Mouse (Mus musculus): ENCODE measurements around the gene Ptprcap. TPM values are rescaled to one million over a fixed set of nuclear protein-coding genes. Genes with fewer than 3 reads are reported as not detected.

Gene Ptprcap
- total RNA-seq, 2 experiments from 2014 or later, result 40.8 to 84.1 TPM

- ATAC-seq (replicated peaks; ENCODE audit: poor library complexity, severe bottlenecking), result no peak
These were observed 39.0 kb downstream of the Ptprcap start for GRCm38 (mm10) chr19:4192251-4192985.

- no peak for ATAC-seq (replicated peaks; ENCODE audit: poor library complexity, severe bottlenecking)
These were observed 39.7 kb downstream of the Ptprcap start for GRCm38 (mm10) chr19:4193129-4193528.

- no peak for ATAC-seq (replicated peaks; ENCODE audit: poor library complexity, severe bottlenecking)
These were observed 40.8 kb downstream of the Ptprcap start for GRCm38 (mm10) chr19:4194021-4194724.

GRCm38 (mm10) chr19:4194776-4195650 lies 41.6 kb downstream of the Ptprcap start:
- no peak for ATAC-seq (replicated peaks; ENCODE audit: poor library complexity, severe bottlenecking)

- no peak for ATAC-seq (replicated peaks; ENCODE audit: poor library complexity, severe bottlenecking)
These were observed 42.6 kb downstream of the Ptprcap start for GRCm38 (mm10) chr19:4196048-4196447.

- no peak for ATAC-seq (replicated peaks; ENCODE audit: poor library complexity, severe bottlenecking)
These were observed 43.1 kb downstream of the Ptprcap start for GRCm38 (mm10) chr19:4196548-4196947.

GRCm38 (mm10) chr19:4197180-4197579 lies 43.8 kb downstream of the Ptprcap start:
- no peak for ATAC-seq (replicated peaks; ENCODE audit: poor library complexity, severe bottlenecking)

- peak; percentile 79 for ATAC-seq (replicated peaks; ENCODE audit: poor library complexity, severe bottlenecking)
These were observed 48.0 kb downstream of the Ptprcap start, which contains the start of gene Rad9a for GRCm38 (mm10) chr19:4201291-4201909. TSS of gene Rad9a (minus strand) at chr19:4201662.

- ATAC-seq (replicated peaks; ENCODE audit: poor library complexity, severe bottlenecking), result no peak
These were observed 48.7 kb downstream of the Ptprcap start for GRCm38 (mm10) chr19:4202149-4202548.

- no peak for ATAC-seq (replicated peaks; ENCODE audit: poor library complexity, severe bottlenecking)
These were observed 49.7 kb downstream of the Ptprcap start for GRCm38 (mm10) chr19:4203148-4203547.

GRCm38 (mm10) chr19:4203604-4204326 lies 50.4 kb downstream of the Ptprcap start:
- ATAC-seq (replicated peaks; ENCODE audit: poor library complexity, severe bottlenecking), result peak; percentile 40

GRCm38 (mm10) chr19:4204889-4205288 lies 51.5 kb downstream of the Ptprcap start:
- no peak for ATAC-seq (replicated peaks; ENCODE audit: poor library complexity, severe bottlenecking)

Other genes starting within 250 kb of the Ptprcap start
Only the 30 nearest of the 34 such genes appear.
- 162 and 191 TPM in 2 replicates for gene Unc93b1, start 218.4 kb upstream of the Ptprcap start, total RNA-seq (2014; fragmentation: Nextera tagmentation)
- 205 and 220 TPM in 2 replicates for gene Unc93b1, start 218.4 kb upstream of the Ptprcap start, total RNA-seq (2017)
- gene Aldh3b3, start 195.0 kb upstream of the Ptprcap start, total RNA-seq (2014; fragmentation: Nextera tagmentation), result not detected in 2 replicates
- gene Aldh3b3, start 195.0 kb upstream of the Ptprcap start, total RNA-seq (2017), result not detected in 2 replicates
- not detected in 2 replicates for gene Aldh3b2, start 181.3 kb upstream of the Ptprcap start, total RNA-seq (2014; fragmentation: Nextera tagmentation)
- gene Aldh3b2, start 181.3 kb upstream of the Ptprcap start, total RNA-seq (2017), result 0.09 TPM in 1 of 2 replicates, not detected in the other
- gene Acy3, start 167.0 kb upstream of the Ptprcap start, total RNA-seq (2014; fragmentation: Nextera tagmentation), result 4.1 and 6.4 TPM in 2 replicates
- gene Acy3, start 167.0 kb upstream of the Ptprcap start, total RNA-seq (2017), result 0.73 and 4.0 TPM in 2 replicates
- not detected in 2 replicates for gene Tbx10, start 160.9 kb upstream of the Ptprcap start, total RNA-seq (2014; fragmentation: Nextera tagmentation)
- not detected in 2 replicates for gene Tbx10, start 160.9 kb upstream of the Ptprcap start, total RNA-seq (2017)
- gene Nudt8, start 153.0 kb upstream of the Ptprcap start, total RNA-seq (2014; fragmentation: Nextera tagmentation), result 9.7 and 16.3 TPM in 2 replicates
- gene Nudt8, start 153.0 kb upstream of the Ptprcap start, total RNA-seq (2017), result 4.4 and 10.5 TPM in 2 replicates
- 0.30 and 3.0 TPM in 2 replicates for gene Gm49405, start 153.0 kb upstream of the Ptprcap start, total RNA-seq (2014; fragmentation: Nextera tagmentation)
- 1.2 and 1.3 TPM in 2 replicates for gene Gm49405, start 153.0 kb upstream of the Ptprcap start, total RNA-seq (2017)
- 3.0 and 7.0 TPM in 2 replicates for gene Doc2g, start 150.3 kb upstream of the Ptprcap start, total RNA-seq (2014; fragmentation: Nextera tagmentation)
- 0.46 and 2.9 TPM in 2 replicates for gene Doc2g, start 150.3 kb upstream of the Ptprcap start, total RNA-seq (2017)
- gene Ndufv1, start 140.8 kb upstream of the Ptprcap start, total RNA-seq (2014; fragmentation: Nextera tagmentation), result 93.8 and 132 TPM in 2 replicates
- 222 and 241 TPM in 2 replicates for gene Ndufv1, start 140.8 kb upstream of the Ptprcap start, total RNA-seq (2017)
- gene Gstp1, start 115.6 kb upstream of the Ptprcap start, total RNA-seq (2014; fragmentation: Nextera tagmentation), result 235 and 335 TPM in 2 replicates
- gene Gstp1, start 115.6 kb upstream of the Ptprcap start, total RNA-seq (2017), result 84.1 and 120 TPM in 2 replicates
- not detected in 2 replicates for gene Gstp2, start 107.6 kb upstream of the Ptprcap start, total RNA-seq (2014; fragmentation: Nextera tagmentation)
- 4.3 TPM in 1 of 2 replicates, not detected in the other for gene Gstp2, start 107.6 kb upstream of the Ptprcap start, total RNA-seq (2017)
- gene Gstp3, start 94.0 kb upstream of the Ptprcap start, total RNA-seq (2014; fragmentation: Nextera tagmentation), result not detected in 2 replicates
- 0.65 TPM in 1 of 2 replicates, not detected in the other for gene Gstp3, start 94.0 kb upstream of the Ptprcap start, total RNA-seq (2017)
- gene Cabp2, start 72.0 kb upstream of the Ptprcap start, total RNA-seq (2014; fragmentation: Nextera tagmentation), result not detected in 2 replicates
- not detected in 2 replicates for gene Cabp2, start 72.0 kb upstream of the Ptprcap start, total RNA-seq (2017)
- 119 and 155 TPM in 2 replicates for gene Cdk2ap2, start 56.4 kb upstream of the Ptprcap start, total RNA-seq (2014; fragmentation: Nextera tagmentation)
- 33.7 and 36.5 TPM in 2 replicates for gene Cdk2ap2, start 56.4 kb upstream of the Ptprcap start, total RNA-seq (2017)
- 11.3 and 16.8 TPM in 2 replicates for gene Pitpnm1, start 53.6 kb upstream of the Ptprcap start, total RNA-seq (2014; fragmentation: Nextera tagmentation)
- gene Pitpnm1, start 53.6 kb upstream of the Ptprcap start, total RNA-seq (2017), result 4.5 and 24.3 TPM in 2 replicates
- gene Aip, start 27.7 kb upstream of the Ptprcap start, total RNA-seq (2014; fragmentation: Nextera tagmentation), result 19.6 and 60.2 TPM in 2 replicates
- 31.3 and 38.6 TPM in 2 replicates for gene Aip, start 27.7 kb upstream of the Ptprcap start, total RNA-seq (2017)
- gene Gpr152, start 13.8 kb upstream of the Ptprcap start, total RNA-seq (2014; fragmentation: Nextera tagmentation), result not detected in 2 replicates
- not detected in 2 replicates for gene Gpr152, start 13.8 kb upstream of the Ptprcap start, total RNA-seq (2017)
- not detected in 2 replicates for gene Cabp4, start 9.6 kb upstream of the Ptprcap start, total RNA-seq (2014; fragmentation: Nextera tagmentation)
- not detected in 2 replicates for gene Cabp4, start 9.6 kb upstream of the Ptprcap start, total RNA-seq (2017)
- 143 and 234 TPM in 2 replicates for gene Coro1b, start 5.0 kb upstream of the Ptprcap start, total RNA-seq (2014; fragmentation: Nextera tagmentation)
- 71.3 and 73.2 TPM in 2 replicates for gene Coro1b, start 5.0 kb upstream of the Ptprcap start, total RNA-seq (2017)
- gene Rps6kb2, start 9.8 kb downstream of the Ptprcap start, total RNA-seq (2014; fragmentation: Nextera tagmentation), result 42.5 and 45.6 TPM in 2 replicates
- gene Rps6kb2, start 9.8 kb downstream of the Ptprcap start, total RNA-seq (2017), result 21.0 and 31.6 TPM in 2 replicates
- gene Carns1, start 21.9 kb downstream of the Ptprcap start, total RNA-seq (2014; fragmentation: Nextera tagmentation), result 0.58 and 5.7 TPM in 2 replicates
- 1.1 and 2.9 TPM in 2 replicates for gene Carns1, start 21.9 kb downstream of the Ptprcap start, total RNA-seq (2017)
- gene Tbc1d10c, start 37.7 kb downstream of the Ptprcap start, total RNA-seq (2014; fragmentation: Nextera tagmentation), result 41.1 and 50.1 TPM in 2 replicates
- 11.3 and 18.4 TPM in 2 replicates for gene Tbc1d10c, start 37.7 kb downstream of the Ptprcap start, total RNA-seq (2017)
- 406 and 527 TPM in 2 replicates for gene Ppp1ca, start 38.5 kb downstream of the Ptprcap start, total RNA-seq (2014; fragmentation: Nextera tagmentation)
- 494 and 518 TPM in 2 replicates for gene Ppp1ca, start 38.5 kb downstream of the Ptprcap start, total RNA-seq (2017)
- 27.8 and 41.3 TPM in 2 replicates for gene Rad9a, start 48.1 kb downstream of the Ptprcap start, total RNA-seq (2014; fragmentation: Nextera tagmentation)
- 16.0 and 16.3 TPM in 2 replicates for gene Rad9a, start 48.1 kb downstream of the Ptprcap start, total RNA-seq (2017)
- gene Clcf1, start 60.6 kb downstream of the Ptprcap start, total RNA-seq (2014; fragmentation: Nextera tagmentation), result 6.8 and 7.4 TPM in 2 replicates
- gene Clcf1, start 60.6 kb downstream of the Ptprcap start, total RNA-seq (2017), result 0.67 and 1.8 TPM in 2 replicates
- not detected in 2 replicates for gene AC109138.7, start 60.8 kb downstream of the Ptprcap start, total RNA-seq (2014; fragmentation: Nextera tagmentation)
- gene AC109138.7, start 60.8 kb downstream of the Ptprcap start, total RNA-seq (2017), result not detected in 2 replicates
- 68.6 and 117 TPM in 2 replicates for gene Pold4, start 78.3 kb downstream of the Ptprcap start, total RNA-seq (2014; fragmentation: Nextera tagmentation)
- 69.5 and 92.0 TPM in 2 replicates for gene Pold4, start 78.3 kb downstream of the Ptprcap start, total RNA-seq (2017)
- gene Ssh3, start 115.6 kb downstream of the Ptprcap start, total RNA-seq (2014; fragmentation: Nextera tagmentation), result 17.7 and 25.9 TPM in 2 replicates
- gene Ssh3, start 115.6 kb downstream of the Ptprcap start, total RNA-seq (2017), result 10.8 and 22.0 TPM in 2 replicates
- gene Ankrd13d, start 129.5 kb downstream of the Ptprcap start, total RNA-seq (2014; fragmentation: Nextera tagmentation), result 6.8 and 7.2 TPM in 2 replicates
- 1.6 and 3.9 TPM in 2 replicates for gene Ankrd13d, start 129.5 kb downstream of the Ptprcap start, total RNA-seq (2017)
- gene Grk2, start 152.6 kb downstream of the Ptprcap start, total RNA-seq (2014; fragmentation: Nextera tagmentation), result 179 and 198 TPM in 2 replicates
- 133 and 181 TPM in 2 replicates for gene Grk2, start 152.6 kb downstream of the Ptprcap start, total RNA-seq (2017)

Measured in granulocyte monocyte progenitor cell, adult 5-6 weeks (primary cell).